1 mouse cellular context compared by ENCODE assay signal in genomic region chr9:109826181-109826580, GRCm38 (mm10).
TF ChIP-seq lines count a peak whose summit lies in the region.

No protein-coding gene starts in this region.

TF ChIP-seq in MEL, 35 proteins besides CTCF, POLR2A, EP300 and RAD21:
- TF ChIP-seq HCFC1 (IDR thresholded peaks at IDR 0.05; ENCODE audit: low read depth, low read length): peak; percentile 10; the same call in 1 of the 2 replicates
- no peak for TF ChIP-seq ZNF384 (IDR thresholded peaks at IDR 0.05; ENCODE audit: low read depth, low read length)
- TF ChIP-seq JUND (IDR thresholded peaks at IDR 0.05; ENCODE audit: low read depth, low read length): no peak
- no peak for TF ChIP-seq E2F4 (IDR thresholded peaks at IDR 0.05; ENCODE audit: borderline replicate concordance, low read depth, low read length)
- TF ChIP-seq TCF12 (IDR thresholded peaks at IDR 0.05; ENCODE audit: low read depth, low read length): peak; percentile 64; the same call in 1 of the 2 replicates
- TF ChIP-seq ELF1 (IDR thresholded peaks at IDR 0.05; ENCODE audit: low read depth, low read length): no peak
- TF ChIP-seq GABPA (IDR thresholded peaks at IDR 0.05; ENCODE audit: low read depth, low read length): no peak
- TF ChIP-seq MAFK (IDR thresholded peaks at IDR 0.05; ENCODE audit: borderline replicate concordance, low read depth, low read length): no peak
- TF ChIP-seq USF1 (IDR thresholded peaks at IDR 0.05; ENCODE audit: low read depth, low read length): peak; percentile 13; the same call in 1 of the 2 replicates
- peak; percentile 76; the same call in 1 of the 2 replicates for TF ChIP-seq MYC (IDR thresholded peaks at IDR 0.05; ENCODE audit: low read depth, low read length)
- no peak for TF ChIP-seq KAT2A (conservative IDR thresholded peaks at IDR 0.05; ENCODE audit: low read depth, low read length)
- no peak for TF ChIP-seq TAL1 (IDR thresholded peaks at IDR 0.05; ENCODE audit: low read length)
- TF ChIP-seq BHLHE40 (IDR thresholded peaks at IDR 0.05; ENCODE audit: borderline replicate concordance, low read depth, low read length): peak; percentile 78; the same call in 1 of the 2 replicates
- TF ChIP-seq GATA1 (IDR thresholded peaks at IDR 0.05; ENCODE audit: low read depth, low read length): 0 out of 2 replicates have a peak, but pooled peaks have one; percentile 22
- no peak for TF ChIP-seq SIN3A (IDR thresholded peaks at IDR 0.05; ENCODE audit: low read length)
- peak; percentile 58; the same call in 1 of the 2 replicates for TF ChIP-seq MAX (IDR thresholded peaks at IDR 0.05; ENCODE audit: low read length)
- TF ChIP-seq MXI1 (IDR thresholded peaks at IDR 0.05; ENCODE audit: low read depth, low read length): peak; percentile 57
